Mouse (Mus musculus): ENCODE results near the gene Prdm15. TPM values are rescaled to one million over a fixed set of nuclear protein-coding genes. Genes with fewer than 3 reads are reported as not detected.

The Prdm15 gene
- total RNA-seq, 1 experiment from 2014 or later, result 9.4 TPM

- no peak for ATAC-seq (replicated peaks in 1 of 2; ENCODE audit: insufficient read depth in 1 of 2, low FRiP score in 2 of 2, low TSS enrichment in 1 of 2, low read depth in 1 of 2, poor library complexity in 2 of 2, severe bottlenecking in 2 of 2)
Observed at GRCm38 (mm10) chr16:97844967-97845937, 6.4 kb downstream of the Prdm15 start.

- no peak for ATAC-seq (replicated peaks in 1 of 2; ENCODE audit: insufficient read depth in 1 of 2, low FRiP score in 2 of 2, low TSS enrichment in 1 of 2, low read depth in 1 of 2, poor library complexity in 2 of 2, severe bottlenecking in 2 of 2)
Observed at GRCm38 (mm10) chr16:97832154-97832553, 19.5 kb downstream of the Prdm15 start.

- no peak for ATAC-seq (replicated peaks in 1 of 2; ENCODE audit: insufficient read depth in 1 of 2, low FRiP score in 2 of 2, low TSS enrichment in 1 of 2, low read depth in 1 of 2, poor library complexity in 2 of 2, severe bottlenecking in 2 of 2)
Observed at GRCm38 (mm10) chr16:97828207-97828606, 23.4 kb downstream of the Prdm15 start.

- ATAC-seq (replicated peaks in 1 of 2; ENCODE audit: insufficient read depth in 1 of 2, low FRiP score in 2 of 2, low TSS enrichment in 1 of 2, low read depth in 1 of 2, poor library complexity in 2 of 2, severe bottlenecking in 2 of 2), result no peak
Observed at GRCm38 (mm10) chr16:97823311-97824007, 28.2 kb downstream of the Prdm15 start.

- no peak for ATAC-seq (replicated peaks in 1 of 2; ENCODE audit: insufficient read depth in 1 of 2, low FRiP score in 2 of 2, low TSS enrichment in 1 of 2, low read depth in 1 of 2, poor library complexity in 2 of 2, severe bottlenecking in 2 of 2)
Observed at GRCm38 (mm10) chr16:97819532-97819931, 32.1 kb downstream of the Prdm15 start.

GRCm38 (mm10) chr16:97817414-97817813 is 34.2 kb downstream of the Prdm15 start:
- no peak for ATAC-seq (replicated peaks in 1 of 2; ENCODE audit: insufficient read depth in 1 of 2, low FRiP score in 2 of 2, low TSS enrichment in 1 of 2, low read depth in 1 of 2, poor library complexity in 2 of 2, severe bottlenecking in 2 of 2)

- no peak for ATAC-seq (replicated peaks in 1 of 2; ENCODE audit: insufficient read depth in 1 of 2, low FRiP score in 2 of 2, low TSS enrichment in 1 of 2, low read depth in 1 of 2, poor library complexity in 2 of 2, severe bottlenecking in 2 of 2)
Observed at GRCm38 (mm10) chr16:97815269-97815668, 36.4 kb downstream of the Prdm15 start.

GRCm38 (mm10) chr16:97814060-97814459 is 37.6 kb downstream of the Prdm15 start:
- no peak for ATAC-seq (replicated peaks in 1 of 2; ENCODE audit: insufficient read depth in 1 of 2, low FRiP score in 2 of 2, low TSS enrichment in 1 of 2, low read depth in 1 of 2, poor library complexity in 2 of 2, severe bottlenecking in 2 of 2)

- ATAC-seq (replicated peaks in 1 of 2; ENCODE audit: insufficient read depth in 1 of 2, low FRiP score in 2 of 2, low TSS enrichment in 1 of 2, low read depth in 1 of 2, poor library complexity in 2 of 2, severe bottlenecking in 2 of 2), result no peak
Observed at GRCm38 (mm10) chr16:97808881-97809280, 42.8 kb downstream of the Prdm15 start.

GRCm38 (mm10) chr16:97805646-97806045 is 46.0 kb downstream of the Prdm15 start:
- no peak for ATAC-seq (replicated peaks in 1 of 2; ENCODE audit: insufficient read depth in 1 of 2, low FRiP score in 2 of 2, low TSS enrichment in 1 of 2, low read depth in 1 of 2, poor library complexity in 2 of 2, severe bottlenecking in 2 of 2)

- peak; percentile 64 to 78 for ATAC-seq (replicated peaks in 1 of 2; ENCODE audit: insufficient read depth in 1 of 2, low FRiP score in 2 of 2, low TSS enrichment in 1 of 2, low read depth in 1 of 2, poor library complexity in 2 of 2, severe bottlenecking in 2 of 2)
Observed at GRCm38 (mm10) chr16:97804680-97805547, 46.7 kb downstream of the Prdm15 start.

GRCm38 (mm10) chr16:97797950-97798869 is 53.4 kb downstream of the Prdm15 start:
- no peak for ATAC-seq (replicated peaks in 1 of 2; ENCODE audit: insufficient read depth in 1 of 2, low FRiP score in 2 of 2, low TSS enrichment in 1 of 2, low read depth in 1 of 2, poor library complexity in 2 of 2, severe bottlenecking in 2 of 2)

GRCm38 (mm10) chr16:97797212-97797611 is 54.4 kb downstream of the Prdm15 start:
- no peak for ATAC-seq (replicated peaks in 1 of 2; ENCODE audit: insufficient read depth in 1 of 2, low FRiP score in 2 of 2, low TSS enrichment in 1 of 2, low read depth in 1 of 2, poor library complexity in 2 of 2, severe bottlenecking in 2 of 2)

GRCm38 (mm10) chr16:97794256-97794655 is 57.4 kb downstream of the Prdm15 start:
- no peak for ATAC-seq (replicated peaks in 1 of 2; ENCODE audit: insufficient read depth in 1 of 2, low FRiP score in 2 of 2, low TSS enrichment in 1 of 2, low read depth in 1 of 2, poor library complexity in 2 of 2, severe bottlenecking in 2 of 2)

- no peak for ATAC-seq (replicated peaks in 1 of 2; ENCODE audit: insufficient read depth in 1 of 2, low FRiP score in 2 of 2, low TSS enrichment in 1 of 2, low read depth in 1 of 2, poor library complexity in 2 of 2, severe bottlenecking in 2 of 2)
Observed at GRCm38 (mm10) chr16:97783057-97783456, 68.6 kb downstream of the Prdm15 start.

- peak; percentile 84 to 89 for ATAC-seq (replicated peaks in 1 of 2; ENCODE audit: insufficient read depth in 1 of 2, low FRiP score in 2 of 2, low TSS enrichment in 1 of 2, low read depth in 1 of 2, poor library complexity in 2 of 2, severe bottlenecking in 2 of 2)
Observed at GRCm38 (mm10) chr16:97778353-97779025, 73.2 kb downstream of the Prdm15 start.
